Mouse (Mus musculus) lung, adult 2 months (tissue): Measurements from ENCODE around the gene Dchs2.

Experiments used
- CTCF ChIP-seq: fragments of 200-500 bp; IDR thresholded peaks from 2 replicates; pipeline ENCODE4 v1.5.1; 2011; ENCODE audit warnings: mild to moderate bottlenecking, low read length, control low read depth; ENCODE audit not compliant: insufficient read depth
- POLR2A ChIP-seq: fragments of 200-500 bp; IDR thresholded peaks from 2 replicates; pipeline ENCODE4 v1.6.1; 2011; ENCODE audit warnings: low read depth, mild to moderate bottlenecking, control low read depth, low read length, borderline replicate concordance; ENCODE audit errors: extremely low read depth

GRCm38 (mm10) chr3:83111485-83112261 is 16.1 kb upstream of the Dchs2 start:
- TF ChIP-seq CTCF (no peak), POLR2A (no peak)
